Mouse (Mus musculus): ENCODE measurements around the gene Ms4a5.

The Ms4a5 gene

GRCm38 (mm10) chr19:11232348-11232747 is 51.3 kb downstream of the Ms4a5 start, which contains the start of gene Ms4a12:
Gene Ms4a12 (minus strand): TSS chr19:11232448.
- DNase-seq (ENCODE audit: low spot score in 2 of 2) = no peak

Measured in cerebellum, postnatal 4 days (tissue).